Mouse (Mus musculus): Measurements from ENCODE around the gene Mxi1.

Mxi1 gene

GRCm38 (mm10) chr19:53322438-53323048 lies 12.2 kb downstream of the Mxi1 start:
- no peak for DNase-seq (ENCODE audit: low spot score in 2 of 2)

- no peak for DNase-seq (ENCODE audit: low spot score in 2 of 2)
These were observed 14.5 kb downstream of the Mxi1 start for GRCm38 (mm10) chr19:53324866-53325265.

- DNase-seq (ENCODE audit: low spot score in 2 of 2): peak; percentile 59 to 77
These were observed 15.4 kb downstream of the Mxi1 start for GRCm38 (mm10) chr19:53325578-53326295.

GRCm38 (mm10) chr19:53328116-53328515 lies 17.8 kb downstream of the Mxi1 start:
- no peak for DNase-seq (ENCODE audit: low spot score in 2 of 2)

GRCm38 (mm10) chr19:53329221-53329991 lies 19.1 kb downstream of the Mxi1 start:
- peak; percentile 86 to 87 for DNase-seq (ENCODE audit: low spot score in 2 of 2)

GRCm38 (mm10) chr19:53329992-53330381 lies 19.7 kb downstream of the Mxi1 start:
- DNase-seq (ENCODE audit: low spot score in 2 of 2): peak; percentile 70 to 75

- no peak for DNase-seq (ENCODE audit: low spot score in 2 of 2)
These were observed 21.7 kb downstream of the Mxi1 start for GRCm38 (mm10) chr19:53331882-53332500.

GRCm38 (mm10) chr19:53333730-53334129 lies 23.4 kb downstream of the Mxi1 start:
- no peak for DNase-seq (ENCODE audit: low spot score in 2 of 2)

GRCm38 (mm10) chr19:53335241-53335640 lies 24.9 kb downstream of the Mxi1 start:
- DNase-seq (ENCODE audit: low spot score in 2 of 2): no peak

- no peak for DNase-seq (ENCODE audit: low spot score in 2 of 2)
These were observed 30.1 kb downstream of the Mxi1 start for GRCm38 (mm10) chr19:53340423-53340822.

- DNase-seq (ENCODE audit: low spot score in 2 of 2): no peak
These were observed 33.0 kb downstream of the Mxi1 start for GRCm38 (mm10) chr19:53343174-53343881.

GRCm38 (mm10) chr19:53344062-53344461 lies 33.7 kb downstream of the Mxi1 start:
- no peak for DNase-seq (ENCODE audit: low spot score in 2 of 2)

- no peak for DNase-seq (ENCODE audit: low spot score in 2 of 2)
These were observed 35.4 kb downstream of the Mxi1 start for GRCm38 (mm10) chr19:53345766-53346165.

- DNase-seq (ENCODE audit: low spot score in 2 of 2): no peak
These were observed 43.5 kb downstream of the Mxi1 start for GRCm38 (mm10) chr19:53353864-53354263.

- DNase-seq (ENCODE audit: low spot score in 2 of 2): no peak
These were observed 44.1 kb downstream of the Mxi1 start for GRCm38 (mm10) chr19:53354271-53355000.

- DNase-seq (ENCODE audit: low spot score in 2 of 2): no peak
These were observed 44.7 kb downstream of the Mxi1 start for GRCm38 (mm10) chr19:53355065-53355464.

- peak in 1 of 2 experiments; percentile 34 for DNase-seq (ENCODE audit: low spot score in 2 of 2)
These were observed 49.1 kb downstream of the Mxi1 start for GRCm38 (mm10) chr19:53359160-53360033.

- no peak for DNase-seq (ENCODE audit: low spot score in 2 of 2)
These were observed 50.1 kb downstream of the Mxi1 start for GRCm38 (mm10) chr19:53360265-53360958.

GRCm38 (mm10) chr19:53362967-53363366 lies 52.6 kb downstream of the Mxi1 start:
- no peak for DNase-seq (ENCODE audit: low spot score in 2 of 2)

All from frontal cortex, postnatal 10 days (tissue).